Mouse (Mus musculus): Measurements from ENCODE around the gene Anxa11.
"Not testable (repeated sequence)": the region's sequence is repeated elsewhere in the genome, so short reads cannot be mapped to it uniquely, and the experiment has no call there.

Anxa11 gene
- long read RNA-seq, experiment 1, partial matches to known transcripts = 1 of 3 reads
- long read RNA-seq, experiment 1, other reads (novel, unspliced or antisense) = 2 of 3 reads
- long read RNA-seq, experiment 2, partial matches to known transcripts = 3 of 4 reads
- long read RNA-seq, experiment 2, other reads (novel, unspliced or antisense) = 0 of 4 reads

DNA sequence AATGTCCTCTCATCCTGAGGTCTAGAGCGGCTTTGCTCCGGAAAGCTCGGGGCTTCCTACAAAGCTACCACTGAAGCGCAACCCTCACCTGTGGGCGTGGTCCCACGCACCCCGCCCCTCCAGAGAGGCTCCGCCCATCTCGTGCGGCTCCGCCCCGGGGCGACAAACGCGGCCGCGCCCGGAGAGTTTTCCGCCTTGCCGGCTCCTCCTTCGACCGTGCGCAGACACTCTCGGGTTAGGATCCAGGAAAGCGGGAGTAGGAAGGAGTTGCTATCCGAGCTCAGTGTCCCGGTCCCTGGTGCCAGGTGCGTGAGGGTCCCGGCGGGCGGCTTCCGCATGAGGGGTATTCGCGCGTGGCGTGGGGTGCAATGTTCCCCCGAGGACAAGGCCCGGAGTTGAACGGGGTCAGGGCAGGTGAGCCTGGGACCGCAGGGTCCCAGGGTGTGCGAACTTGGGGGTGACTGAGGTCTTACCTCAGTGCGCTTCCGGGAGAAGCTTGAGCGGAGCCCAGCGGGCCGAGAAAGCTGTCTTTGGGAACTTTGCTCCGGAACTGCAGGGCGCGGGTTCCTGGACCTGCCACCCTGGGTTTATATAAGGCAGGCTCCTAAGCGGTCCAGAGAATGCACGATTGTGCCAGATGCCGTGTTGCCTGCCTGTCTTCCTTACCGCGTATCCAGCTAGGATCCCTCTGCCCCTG, at the start of gene Anxa11:
Anxa11 (plus strand) TSS at position 166 of the 697 bp plus-strand sequence.
- intact Hi-C loops (cut with DNase I) = no loop called here

DNA sequence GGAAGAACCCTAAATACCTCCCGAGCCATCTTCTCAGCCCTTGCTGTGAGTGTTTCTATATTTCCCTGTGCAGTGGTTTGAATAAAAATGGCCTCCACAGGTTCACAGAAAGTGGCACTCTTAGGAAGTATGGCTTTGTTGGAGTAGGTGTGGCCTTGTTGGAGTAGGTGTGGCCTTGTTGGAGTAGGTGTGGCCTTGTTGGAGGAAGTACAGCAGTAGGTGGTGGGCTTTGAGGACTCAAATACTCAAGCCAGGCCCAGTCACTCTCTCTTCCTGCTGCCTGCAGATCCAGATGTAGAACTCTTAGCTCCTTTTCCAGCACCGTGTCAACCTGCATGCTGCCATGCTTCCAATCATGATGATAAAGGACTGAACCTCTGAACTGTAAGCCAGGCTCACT, 47.6 kb upstream of the Anxa11 start:
- intact Hi-C loops (cut with DNase I) = no loop called here

DNA sequence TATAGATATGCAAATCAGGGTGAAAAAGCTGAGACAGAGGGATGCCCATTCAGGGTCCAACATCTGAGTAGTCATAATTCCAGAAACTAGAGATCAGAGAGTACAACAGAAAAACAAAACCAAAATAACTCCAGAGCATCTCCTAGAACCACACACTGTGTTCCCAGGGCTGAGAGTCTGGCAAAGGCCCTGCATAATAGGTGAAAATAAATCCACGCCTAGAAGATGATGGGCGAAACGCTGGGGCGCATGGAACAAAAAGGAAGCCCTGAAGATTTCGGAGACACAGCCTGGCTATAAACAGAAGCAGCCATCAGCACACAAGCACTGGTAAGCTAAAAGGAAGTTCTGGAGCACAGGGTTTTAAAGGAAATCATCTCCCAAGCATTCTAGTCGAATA, 46.9 kb upstream of the Anxa11 start:
- intact Hi-C loops (cut with DNase I) = no loop called here

DNA sequence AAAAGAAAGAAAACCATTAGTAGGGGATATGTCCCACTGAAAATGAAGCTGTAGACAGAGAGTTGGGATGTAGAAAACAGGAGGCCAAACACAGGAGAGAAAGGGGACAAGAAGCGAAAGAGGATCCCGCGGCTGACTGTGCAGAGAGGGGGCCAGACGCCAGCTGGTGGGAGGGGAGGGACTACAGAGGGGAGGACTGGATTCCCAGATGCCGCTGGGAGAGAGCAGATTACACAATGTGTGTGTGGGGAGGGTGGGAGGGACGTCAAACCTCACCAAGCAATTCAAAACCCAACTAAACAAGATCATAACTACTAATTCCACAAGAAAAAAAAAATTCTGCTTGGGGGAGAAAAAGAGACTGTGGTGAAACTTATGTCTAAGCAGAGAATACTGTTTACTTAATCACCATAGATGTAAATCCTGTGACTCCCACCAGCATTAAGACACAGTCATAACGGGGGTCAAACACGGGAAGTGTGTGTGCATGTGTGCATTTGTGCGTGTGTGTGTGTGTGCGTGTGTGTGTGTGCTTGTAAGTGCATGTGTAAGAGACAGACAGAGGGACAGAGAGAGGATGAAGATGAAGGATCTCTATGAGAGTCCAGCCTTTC, 46.3 kb upstream of the Anxa11 start:
- intact Hi-C loops (cut with DNase I) = no loop called here

DNA sequence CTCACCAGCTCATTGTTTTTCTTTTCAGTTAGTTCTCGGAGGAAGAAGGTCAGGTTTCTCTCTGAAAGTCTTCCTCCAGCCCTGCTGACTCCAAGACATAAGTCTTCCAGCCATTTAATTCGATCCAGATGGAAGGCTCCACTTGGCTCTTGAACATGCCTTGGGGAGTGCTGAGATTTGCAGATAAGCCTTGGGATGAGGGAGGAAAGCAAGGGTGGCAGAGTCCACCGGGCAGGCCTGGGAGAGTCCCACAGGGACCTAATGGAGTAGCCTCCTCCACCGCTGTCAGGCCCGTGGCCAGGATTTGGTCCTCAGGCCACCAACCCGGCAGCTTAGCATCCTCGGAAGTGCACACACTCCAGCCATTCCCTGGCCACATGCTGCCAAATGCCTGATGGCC, 45.3 kb upstream of the Anxa11 start:
- intact Hi-C loops (cut with DNase I) = no loop called here

DNA sequence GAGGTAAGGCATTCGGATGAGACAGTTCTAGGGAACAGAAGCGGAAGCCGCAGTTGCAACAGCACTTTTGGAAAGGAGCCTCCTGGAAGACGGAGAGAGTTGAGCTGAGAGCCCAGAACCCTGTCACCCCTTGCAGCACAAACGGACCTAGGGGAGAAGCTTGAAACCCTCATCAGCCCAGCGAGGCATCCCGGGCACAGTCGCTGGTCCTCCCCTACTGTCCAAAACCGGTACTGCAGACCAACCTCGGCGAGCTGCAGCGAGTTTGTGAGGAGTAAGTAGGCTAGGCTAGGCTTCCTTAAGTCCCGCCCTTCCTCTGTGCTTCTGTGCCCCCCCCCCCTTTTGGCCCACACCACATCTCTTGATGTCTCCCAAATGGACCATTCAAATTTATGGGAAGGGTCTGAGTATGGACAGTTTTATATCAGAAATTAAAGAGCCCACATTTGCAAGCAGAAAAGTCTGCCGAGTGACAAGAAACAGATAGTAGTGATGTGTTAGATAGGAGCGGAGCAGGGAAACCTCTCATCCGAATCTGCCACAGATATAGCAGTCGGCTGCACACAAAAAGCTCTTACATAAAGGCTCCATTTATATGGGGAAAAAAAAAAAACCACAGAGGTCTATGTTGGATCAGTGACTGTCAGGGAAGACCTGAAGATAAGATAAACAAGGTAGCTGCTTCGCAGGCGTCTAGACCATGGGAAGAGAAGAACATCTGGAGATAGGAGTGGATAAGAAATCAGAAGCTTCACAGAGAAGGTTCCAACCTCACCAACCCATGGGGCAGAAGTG, 41.6 kb upstream of the Anxa11 start:
- intact Hi-C loops (cut with DNase I) = loop anchor here (2.0 kb wide), 1 partner anchor 92 kb away; no protein-coding TSS in a partner anchor

DNA sequence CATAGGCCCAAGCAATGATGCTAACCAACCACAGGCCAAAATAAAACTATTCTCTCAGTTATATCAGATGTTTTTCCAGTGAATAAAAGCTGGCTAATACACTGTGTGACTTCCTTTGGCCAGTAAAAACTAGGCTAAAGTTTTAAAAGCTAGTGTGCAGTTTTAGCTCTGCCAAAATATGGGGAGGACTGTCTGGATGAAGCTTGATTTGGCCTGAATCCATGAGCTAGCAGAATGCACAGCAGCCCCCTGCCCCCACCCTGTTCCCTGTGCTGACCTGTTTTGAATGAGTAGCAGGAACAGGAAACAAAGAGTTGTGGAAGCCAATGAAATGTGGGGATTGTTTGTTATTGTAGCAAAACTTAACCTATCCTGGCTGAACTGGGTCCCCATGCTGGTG, 39.4 kb upstream of the Anxa11 start:
- intact Hi-C loops (cut with DNase I) = no loop called here

DNA sequence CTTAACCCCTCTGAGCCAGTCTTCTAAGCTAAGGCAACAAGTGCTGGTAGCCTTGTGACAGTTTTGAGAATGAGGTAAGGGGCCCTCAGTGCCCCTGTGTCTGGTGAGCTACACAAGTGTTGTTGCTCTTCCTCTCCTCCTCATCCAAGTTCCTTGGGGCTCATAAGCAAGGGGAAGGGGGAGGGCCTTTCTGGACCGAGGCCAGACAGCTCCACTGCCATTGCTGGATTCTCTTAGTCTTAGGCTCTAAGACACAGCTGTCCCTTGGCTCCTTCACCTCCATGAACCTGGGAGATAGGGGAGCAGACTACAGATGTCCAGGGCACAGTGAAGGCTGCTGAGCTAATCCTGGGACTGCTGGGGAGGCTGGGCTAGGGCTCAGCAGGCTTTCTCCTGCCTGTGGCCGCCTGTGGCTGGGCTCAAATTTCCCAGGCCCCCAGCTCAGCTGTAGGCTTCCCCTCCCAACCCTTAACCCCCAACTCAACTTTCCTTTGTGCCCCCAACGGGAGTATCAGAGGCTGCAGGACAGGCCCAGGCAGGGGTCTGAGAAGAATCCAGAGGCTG, 38.6 kb upstream of the Anxa11 start:
- intact Hi-C loops (cut with DNase I) = no loop called here

DNA sequence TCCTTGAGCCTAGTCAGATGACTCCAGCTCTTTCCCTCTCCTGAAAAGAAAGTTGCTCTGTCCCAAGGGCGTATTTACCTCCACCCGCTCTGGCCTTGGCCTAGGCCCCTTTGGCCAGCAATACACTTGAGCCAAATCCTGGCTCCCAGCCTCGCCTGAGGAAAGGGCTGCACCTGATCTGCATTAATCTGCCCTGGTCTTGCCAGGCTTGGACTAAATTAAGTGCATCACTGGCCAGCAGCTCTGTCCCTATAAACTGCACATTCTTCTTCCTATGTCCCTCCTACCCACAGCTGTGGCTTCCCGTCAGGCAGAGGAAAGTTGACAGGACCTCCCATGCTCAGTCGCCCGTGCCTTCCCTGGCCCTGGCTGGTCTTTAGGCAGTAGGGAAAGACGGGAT, 36.1 kb upstream of the Anxa11 start:
- intact Hi-C loops (cut with DNase I) = no loop called here

DNA sequence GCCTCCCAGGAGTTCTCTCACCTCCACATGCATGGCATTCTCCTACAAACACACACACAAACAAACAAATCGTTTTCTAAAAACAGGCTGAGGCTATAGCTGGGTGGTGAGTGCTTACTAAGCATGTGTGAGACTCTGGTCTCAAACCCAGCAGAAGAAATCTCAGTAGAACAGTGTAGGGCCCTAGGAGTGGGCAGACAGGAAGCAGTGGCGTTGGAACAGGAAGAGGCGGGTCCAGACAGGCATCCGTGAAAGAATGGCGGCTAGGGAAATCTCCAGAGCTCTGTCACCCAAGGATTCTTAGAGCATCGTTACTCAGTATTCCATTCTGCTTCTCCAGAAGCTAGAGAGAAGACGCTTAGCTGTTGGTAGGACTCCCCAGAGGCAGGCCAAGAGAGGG, 35.4 kb upstream of the Anxa11 start:
- intact Hi-C loops (cut with DNase I) = no loop called here

DNA sequence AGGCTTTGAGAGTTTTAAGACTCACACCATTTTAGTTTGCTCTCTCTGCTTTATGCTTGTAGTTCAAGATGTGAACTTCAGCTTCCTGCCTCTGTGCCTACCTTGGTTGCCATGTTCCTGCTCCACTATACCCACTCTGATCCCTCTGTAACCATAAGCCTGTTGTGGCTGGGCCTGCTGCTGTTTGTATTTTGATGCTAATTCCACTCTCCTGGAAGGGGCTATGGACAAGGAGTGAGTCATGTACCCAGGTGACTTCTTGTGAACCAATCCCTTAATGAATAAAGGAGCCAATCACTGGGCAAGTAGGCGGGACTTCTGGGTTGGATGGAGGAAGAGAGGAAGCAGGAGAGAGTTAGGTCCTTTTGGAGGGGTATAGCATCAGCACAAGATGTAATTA, 30.9 kb upstream of the Anxa11 start:
- intact Hi-C loops (cut with DNase I) = not testable (repeated sequence)

DNA sequence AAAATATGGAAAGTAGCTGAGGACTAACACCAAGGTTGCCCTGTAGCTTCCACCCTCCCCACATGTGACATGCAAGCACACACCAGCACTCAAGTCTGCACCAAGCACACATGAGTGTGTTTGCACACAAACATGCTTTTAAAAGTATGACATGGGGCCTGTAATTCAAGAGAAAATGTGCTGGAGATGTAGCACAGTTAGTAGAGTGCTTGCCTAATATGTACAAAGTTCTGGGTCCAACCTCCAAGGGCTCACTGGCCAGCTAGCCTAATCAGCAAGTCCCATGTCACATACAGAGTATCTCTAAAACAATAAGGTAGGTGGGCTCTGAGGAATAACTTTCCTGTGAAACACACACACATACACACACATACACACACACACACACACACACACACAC, 27.8 kb upstream of the Anxa11 start:
- intact Hi-C loops (cut with DNase I) = no loop called here

DNA sequence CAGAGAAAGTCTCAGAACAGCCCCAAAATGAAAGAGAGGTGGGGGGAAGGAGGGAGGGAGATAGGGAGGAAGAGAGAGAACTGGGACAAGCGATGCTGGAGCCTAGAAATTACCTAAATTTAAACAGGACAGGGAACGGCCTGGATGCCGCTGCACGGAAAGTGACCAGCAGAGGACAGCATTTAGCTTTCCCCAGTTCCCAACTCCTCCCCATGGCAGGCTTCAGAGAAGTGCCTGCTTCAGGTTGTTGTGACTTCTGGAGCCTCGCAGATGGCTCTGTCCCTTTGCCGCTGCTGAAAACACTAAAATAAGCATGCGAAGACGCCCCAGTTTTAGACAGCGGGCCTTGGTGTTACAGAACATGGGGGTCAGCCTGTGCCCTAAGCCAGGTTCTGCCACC, 25.5 kb upstream of the Anxa11 start:
- intact Hi-C loops (cut with DNase I) = no loop called here

DNA sequence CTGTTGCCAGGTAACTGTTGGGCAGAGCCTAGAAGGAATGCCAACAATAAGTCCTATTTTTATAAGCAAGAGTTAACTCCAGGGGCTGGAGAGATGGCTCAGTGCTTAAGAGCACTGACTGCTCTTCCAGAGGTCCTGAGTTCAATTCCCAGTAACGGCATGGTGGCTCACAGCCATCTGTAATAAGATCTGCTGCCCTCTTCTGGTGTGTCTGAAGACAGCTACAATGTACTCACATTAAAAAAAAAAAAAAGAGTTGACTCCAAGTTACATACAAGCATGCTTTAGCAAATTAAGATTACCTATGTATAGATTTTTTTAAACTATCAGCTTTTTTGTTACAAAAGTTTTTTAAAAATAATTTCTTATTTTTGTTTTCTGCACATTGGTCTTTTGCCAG, 19.4 kb upstream of the Anxa11 start:
- intact Hi-C loops (cut with DNase I) = no loop called here

DNA sequence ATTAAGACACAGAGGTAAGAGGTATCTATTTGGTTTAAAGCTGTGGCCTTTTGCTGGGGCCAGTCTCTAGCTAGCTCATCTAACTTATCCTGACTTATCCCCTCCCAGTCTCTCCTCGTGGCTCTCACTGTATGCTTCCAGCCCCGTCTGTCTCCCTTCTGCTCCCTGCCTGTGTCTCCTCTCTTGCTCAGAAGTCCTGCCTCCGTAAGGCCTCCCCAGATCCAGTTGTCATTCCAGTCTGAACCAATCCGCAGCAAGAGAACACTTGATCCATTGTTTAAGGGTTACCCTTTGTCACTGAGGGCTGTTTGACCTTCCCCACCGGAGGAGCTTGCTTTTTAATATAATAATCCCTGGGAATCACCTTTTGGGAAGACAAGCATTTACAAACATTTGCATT, 17.0 kb upstream of the Anxa11 start:
- intact Hi-C loops (cut with DNase I) = no loop called here

DNA sequence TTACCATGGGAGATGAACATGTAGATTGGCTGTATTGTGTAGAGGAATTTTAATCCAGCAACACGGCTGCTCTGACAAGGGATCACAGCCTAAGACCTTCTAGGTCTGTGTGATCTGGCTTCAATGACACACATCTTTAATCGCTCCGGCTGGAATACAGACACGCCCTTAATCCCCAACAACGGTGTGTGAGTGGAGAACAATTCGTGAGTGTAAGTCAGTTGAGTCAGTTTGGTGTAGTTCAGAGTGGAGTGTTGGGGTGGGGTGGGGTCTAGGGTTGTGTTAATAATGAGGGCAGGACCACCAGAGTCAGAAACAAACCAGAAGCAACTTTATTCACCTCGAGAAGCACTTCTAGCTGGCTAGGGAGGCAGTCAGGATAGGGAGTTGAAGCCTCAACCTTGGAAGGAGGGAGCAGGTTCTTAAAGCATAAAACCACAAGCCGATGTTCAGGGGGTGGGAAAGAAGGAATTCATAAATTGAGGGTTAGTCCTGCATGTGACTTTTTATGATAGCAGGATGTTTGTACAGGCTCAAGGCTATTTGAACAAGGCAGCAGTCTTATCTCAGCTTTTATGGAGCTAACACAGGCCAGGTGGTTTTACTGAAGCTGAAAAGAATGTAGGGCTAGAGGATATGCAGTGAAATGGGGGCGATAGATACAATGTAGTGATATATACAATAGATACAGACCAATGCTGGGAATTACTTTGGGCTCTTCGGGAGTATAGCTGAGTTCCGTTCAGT, 15.9 kb upstream of the Anxa11 start:
- intact Hi-C loops (cut with DNase I) = no loop called here

DNA sequence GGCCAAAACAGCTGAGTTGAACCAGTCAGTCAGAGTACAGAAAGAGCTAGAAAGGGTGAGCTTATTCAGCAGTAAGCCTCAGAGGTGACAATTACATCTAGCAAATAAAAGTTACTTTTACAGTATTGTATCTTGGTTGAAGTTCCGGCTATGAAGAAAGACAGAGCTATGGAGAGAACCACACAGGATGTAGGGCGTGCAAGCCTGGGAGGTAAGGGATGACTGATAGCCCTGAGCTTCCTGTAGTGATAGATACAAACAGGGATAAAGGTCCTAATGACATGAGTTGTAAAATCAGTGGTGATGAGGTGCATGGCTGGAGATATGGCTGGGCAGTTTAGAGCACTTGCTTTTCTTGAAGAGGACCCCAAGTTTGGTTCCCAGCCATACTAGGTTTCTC, 15.1 kb upstream of the Anxa11 start:
- intact Hi-C loops (cut with DNase I) = no loop called here

DNA sequence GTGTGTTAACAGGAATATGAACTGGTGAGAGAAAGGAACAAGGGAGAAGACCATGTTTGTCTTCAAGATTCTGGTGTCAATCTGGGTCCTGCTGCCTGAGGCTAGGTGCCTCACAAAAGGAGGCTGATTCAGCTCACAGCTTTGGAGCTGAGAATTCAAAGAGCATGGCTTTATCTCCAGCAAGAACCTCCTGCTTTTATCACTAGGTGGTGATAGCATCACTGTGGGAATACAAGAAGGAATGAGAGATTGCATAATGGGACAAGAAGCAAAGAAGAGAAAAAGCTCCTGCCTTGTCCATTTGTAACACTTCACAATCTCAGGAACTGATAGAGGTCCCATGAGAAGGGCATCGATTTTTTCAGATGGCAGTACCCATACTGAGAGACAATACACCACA, 10.6 kb upstream of the Anxa11 start:
- intact Hi-C loops (cut with DNase I) = no loop called here

DNA sequence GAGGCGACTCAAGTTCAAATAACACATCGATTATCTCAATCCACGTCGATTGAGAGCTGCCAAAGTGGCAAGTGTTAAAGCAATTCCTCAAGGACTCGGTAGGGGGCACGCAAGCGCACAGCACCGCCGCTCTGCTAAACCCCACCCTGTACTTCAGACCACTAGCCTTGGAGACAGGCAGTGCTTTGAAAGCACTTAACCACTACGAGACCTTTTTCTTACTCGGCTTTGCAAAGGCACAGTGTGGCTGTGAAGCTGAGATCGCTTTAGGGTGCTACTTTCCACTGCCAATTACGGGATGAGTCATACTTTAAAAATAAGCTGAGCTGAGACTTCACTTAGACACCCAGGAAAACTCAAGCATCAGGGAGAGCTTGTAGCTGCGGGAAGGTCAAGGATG, 9.7 kb upstream of the Anxa11 start:
- intact Hi-C loops (cut with DNase I) = no loop called here

DNA sequence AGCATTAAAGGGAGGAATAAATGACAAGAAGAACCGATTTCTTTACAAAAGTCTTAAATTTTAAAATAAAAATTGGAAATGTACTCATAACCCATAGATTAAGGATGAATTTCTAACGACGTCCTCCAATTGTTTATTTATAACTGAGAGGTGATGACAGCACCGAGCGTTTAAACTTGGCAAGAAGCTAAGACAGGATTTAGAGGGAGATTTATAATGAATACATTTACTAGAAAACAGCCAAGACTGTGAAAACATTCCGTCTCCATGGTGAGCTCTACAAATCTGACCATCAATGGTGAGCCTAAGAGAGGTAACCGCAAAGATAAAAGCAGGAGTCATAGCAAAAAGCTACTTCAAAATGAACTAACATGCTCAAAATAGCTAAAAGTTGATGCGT, 3.5 kb upstream of the Anxa11 start:
- intact Hi-C loops (cut with DNase I) = no loop called here

DNA sequence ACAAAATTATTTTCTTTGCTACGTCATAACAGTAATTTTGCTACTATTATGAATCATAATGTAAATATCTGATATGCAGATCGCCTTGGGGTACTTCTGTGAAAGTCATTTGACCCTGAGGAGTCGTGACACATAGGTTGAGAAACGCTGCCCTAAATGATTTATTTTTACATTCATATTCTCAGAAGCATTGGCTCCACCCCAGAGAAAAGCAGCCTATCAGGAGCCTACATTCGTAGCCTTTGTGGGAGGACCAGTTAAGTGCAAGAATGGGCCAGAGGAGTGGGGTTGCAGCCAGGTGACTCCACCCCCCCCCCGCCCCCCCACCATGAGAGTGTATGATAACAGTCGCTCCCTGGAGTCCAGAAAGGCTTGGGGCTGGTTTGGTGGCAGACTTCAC, 2.2 kb upstream of the Anxa11 start:
- intact Hi-C loops (cut with DNase I) = no loop called here

Data from adrenal gland (tissue).